Mouse (Mus musculus) spleen, adult 2 months (tissue): ENCODE data around the gene Rsph10b. TPM values are rescaled to one million over a fixed set of nuclear protein-coding genes. Genes with fewer than 3 reads are reported as not detected.

Source experiments
- DNase-seq, 2 experiments: peaks; one replicate each; pipeline versions ENCODE4 v3.0.0 to v3.0.0-alpha.2; 2012 to 2021; ENCODE audit warnings: low spot score in 2 of 2, low read depth in 1 of 2
- H3K27ac ChIP-seq: fragments of 200-500 bp; 2 replicates; pipeline ENCODE4 v1.5.1; 2012; ENCODE audit warnings: low read length, inconsistent platforms; ENCODE audit not compliant: insufficient read depth
- H3K27me3 ChIP-seq: fragments of 200-500 bp; 2 replicates; pipeline ENCODE4 v1.6.1; 2012; ENCODE audit warnings: mild to moderate bottlenecking, moderate library complexity, low read length, inconsistent platforms; ENCODE audit not compliant: control insufficient read depth, insufficient read depth
- H3K36me3 ChIP-seq: fragments of 200-500 bp; 2 replicates; pipeline ENCODE4 v1.6.1; 2012; ENCODE audit warnings: mild to moderate bottlenecking, low read length, inconsistent platforms; ENCODE audit not compliant: control insufficient read depth, insufficient read depth
- H3K4me1 ChIP-seq: fragments of 200-500 bp; 2 replicates; pipeline ENCODE4 v1.6.1; 2011; ENCODE audit warnings: inconsistent platforms; ENCODE audit not compliant: control insufficient read depth, insufficient read depth, insufficient read length
- H3K4me3 ChIP-seq: fragments of 200-500 bp; 2 replicates; pipeline ENCODE4 v1.5.1; 2011; ENCODE audit warnings: mild to moderate bottlenecking, inconsistent platforms; ENCODE audit not compliant: insufficient read depth, insufficient read length; ENCODE audit errors: extremely low read depth
- CTCF ChIP-seq: fragments of 200-500 bp; IDR thresholded peaks from 2 replicates; pipeline ENCODE4 v1.5.1; 2011; ENCODE audit warnings: mild to moderate bottlenecking, inconsistent platforms; ENCODE audit not compliant: insufficient read depth, insufficient read length, insufficient replicate concordance; ENCODE audit errors: extremely low read depth
- POLR2A ChIP-seq: fragments of 200-500 bp; IDR thresholded peaks from 2 replicates; pipeline ENCODE4 v1.6.1; 2011; ENCODE audit warnings: low read depth, low read length, inconsistent platforms
- WGBS: fragments of 180-500 bp; shearing (Covaris S2); methylation state at CpG from one replicate; pipeline ENCODE4 v1.1.7; 2018; 5-methylcytosine and 5-hydroxymethylcytosine counted together
- polyA plus RNA-seq: library from polyadenylated mRNA; depleted of rRNA; stranded (reverse); fragments of >200 nt; gene quantifications from 2 replicates; pipeline ENCODE4 v1.2.3, GENCODE M21; 2012

Rsph10b gene
- polyA plus RNA-seq, 1 experiment, result 0.49 TPM

DNA sequence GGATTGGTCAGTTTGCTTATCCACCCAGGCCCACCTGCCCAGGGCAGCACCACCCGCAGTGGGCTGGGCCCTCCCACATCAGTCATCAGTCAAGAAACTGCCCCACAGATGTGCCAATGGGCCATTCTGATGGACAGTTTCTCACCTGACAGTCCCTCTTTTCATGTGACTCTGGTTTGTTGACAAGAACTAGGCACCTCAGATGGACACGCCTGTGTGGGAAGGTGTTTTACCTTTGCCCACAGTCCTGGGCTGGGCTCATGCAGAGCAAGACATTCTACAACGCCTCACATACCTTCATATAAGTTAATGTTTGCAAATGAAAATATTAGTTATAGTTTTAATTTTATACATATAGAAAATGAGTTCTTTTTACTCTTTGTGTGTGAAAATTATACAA is 14.7 kb upstream of the Rsph10b start:
- H3K27me3 ChIP-seq, result no peaks in the 10 kb centered on the region
- no peak for DNase-seq
- WGBS, result 98% methylated on average over 3 of the region's 3 CpGs
- no peak overlapping the region for H3K27ac ChIP-seq
- H3K36me3 ChIP-seq, result peaks cover 28% of the 10 kb centered on the region
- no peak overlapping the region for H3K4me3 ChIP-seq
- TF ChIP-seq POLR2A, result no peak
- no peak for TF ChIP-seq CTCF
- H3K4me1 ChIP-seq, result no peaks in the 10 kb centered on the region

DNA sequence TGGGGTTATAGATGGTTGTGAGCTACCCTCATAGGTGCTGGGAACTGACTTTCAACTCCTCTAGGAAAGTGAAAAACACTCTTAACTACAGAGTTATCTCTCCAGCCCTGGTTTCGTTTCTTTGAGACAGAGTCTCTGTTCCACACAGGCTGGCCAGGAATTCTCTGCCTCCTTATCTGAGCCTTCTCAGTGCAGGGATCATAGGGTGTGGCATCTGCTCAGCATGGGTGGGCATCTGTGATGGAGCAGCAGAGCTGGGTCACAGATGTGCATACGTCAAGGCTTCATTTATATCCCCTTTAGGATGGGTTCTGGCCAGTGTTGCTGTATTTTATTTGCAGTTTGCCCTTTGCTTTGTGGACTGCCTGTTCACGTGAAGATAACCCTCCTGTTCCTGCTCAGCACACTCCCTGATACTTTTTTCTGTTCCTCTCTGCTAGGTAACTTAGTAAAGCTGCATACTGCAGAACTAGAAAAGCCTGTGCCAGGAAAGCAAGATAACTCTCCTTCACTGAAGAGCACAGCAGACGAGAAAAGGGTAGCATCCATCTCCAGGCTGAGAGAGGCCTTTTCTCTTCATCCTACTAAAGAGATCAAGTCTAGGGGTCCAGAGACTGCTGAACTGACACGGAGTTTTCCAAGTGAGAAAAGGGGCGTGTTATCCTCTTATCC is 7.9 kb upstream of the Rsph10b start:
- TF ChIP-seq CTCF, result no peak
- TF ChIP-seq POLR2A, result no peak
- DNase-seq, result no peak
- H3K4me3 ChIP-seq, result no peak overlapping the region
- H3K4me1 ChIP-seq, result no peaks in the 10 kb centered on the region
- H3K36me3 ChIP-seq, result peaks cover 41% of the 10 kb centered on the region
- 89% methylated on average over 6 of the region's 6 CpGs for WGBS
- no peaks in the 10 kb centered on the region for H3K27me3 ChIP-seq
- H3K27ac ChIP-seq, result no peak overlapping the region

DNA sequence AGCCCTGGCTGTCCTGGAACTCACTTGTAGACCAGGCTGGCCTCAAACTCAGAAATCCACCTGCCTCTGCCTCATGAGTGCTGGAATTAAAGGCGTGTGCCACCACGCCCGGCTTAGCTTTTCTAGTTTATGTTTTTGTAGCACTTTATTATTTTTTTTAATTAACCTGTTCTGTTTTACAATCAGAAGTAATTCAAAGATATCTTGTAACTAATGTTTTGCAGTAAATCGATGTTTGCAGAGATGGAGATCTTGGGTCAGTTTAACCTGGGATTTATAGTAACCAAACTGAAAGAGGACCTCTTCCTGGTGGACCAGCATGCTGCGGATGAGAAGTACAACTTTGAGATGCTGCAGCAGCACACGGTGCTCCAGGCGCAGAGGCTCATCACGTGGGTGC is 5.0 kb upstream of the Rsph10b start, which contains the start of gene Gm42421:
Gene Gm42421 (plus strand): TSS at position 301 of the 400 bp plus-strand sequence.
- Histone ChIP-seq H3K27me3 (no peaks in the 10 kb centered on the region), H3K36me3 (peaks cover 43% of the 10 kb centered on the region), H3K27ac (no peak within 1 kb of the TSS), H3K4me1 (no peaks in the 10 kb centered on the region), H3K4me3 (no peak within 1 kb of the TSS)
- 96% methylated on average over 8 of the region's 8 CpGs for WGBS
- TF ChIP-seq POLR2A, result no peak
- TF ChIP-seq CTCF, result no peak
- DNase-seq, result no peak

DNA sequence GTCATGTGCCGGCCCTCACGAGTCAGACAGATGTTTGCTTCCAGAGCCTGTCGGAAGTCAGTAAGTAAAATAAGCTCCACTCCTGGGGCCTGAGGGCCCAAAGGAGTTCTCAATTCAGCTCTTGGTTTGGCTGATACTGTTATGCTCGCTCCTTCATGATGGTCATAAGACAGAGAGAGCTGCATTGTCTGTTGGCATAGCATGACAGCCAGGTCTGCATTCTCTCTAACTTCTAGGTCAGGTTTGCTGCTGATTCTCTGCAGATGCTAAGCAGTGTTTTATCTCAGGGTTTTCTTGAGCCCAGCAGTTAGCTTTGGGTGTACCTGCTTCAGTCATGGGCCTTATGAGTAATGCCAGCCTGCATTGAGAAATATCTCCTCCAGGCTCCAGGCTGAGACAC is 3.5 kb upstream of the Rsph10b start:
- 98% methylated on average over 4 of the region's 4 CpGs for WGBS
- DNase-seq, result no peak
- no peaks in the 10 kb centered on the region for H3K27me3 ChIP-seq
- TF ChIP-seq POLR2A (no peak), CTCF (no peak)
- H3K4me1 ChIP-seq, result no peaks in the 10 kb centered on the region
- peaks cover 38% of the 10 kb centered on the region for H3K36me3 ChIP-seq
- H3K27ac ChIP-seq, result no peak overlapping the region
- no peak overlapping the region for H3K4me3 ChIP-seq

DNA sequence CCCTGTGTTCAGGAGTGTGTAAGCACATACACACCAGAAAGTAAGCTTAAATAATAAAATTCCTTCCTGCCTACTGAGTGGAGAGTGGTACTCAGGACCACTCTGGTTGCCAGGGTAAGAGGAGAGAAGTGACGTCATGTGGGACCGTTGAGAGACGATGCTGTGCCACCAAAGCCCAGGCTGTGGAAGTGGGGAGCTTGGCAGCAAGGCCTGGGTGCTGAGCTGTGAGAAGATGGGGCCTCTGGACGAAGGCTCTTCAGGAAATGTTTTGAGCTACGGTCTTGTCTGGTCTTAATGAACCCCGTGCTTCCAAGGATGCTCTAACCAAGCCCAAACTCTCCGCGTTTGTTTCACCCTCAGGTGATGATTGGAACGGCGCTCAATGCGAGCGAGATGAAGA is 2.2 kb upstream of the Rsph10b start:
- H3K27ac ChIP-seq, result no peak overlapping the region
- TF ChIP-seq CTCF (no peak), POLR2A (no peak)
- DNase-seq, result no peak
- no peaks in the 10 kb centered on the region for H3K27me3 ChIP-seq
- 97% methylated on average over 12 of the region's 12 CpGs for WGBS
- H3K36me3 ChIP-seq, result peaks cover 29% of the 10 kb centered on the region
- H3K4me1 ChIP-seq, result no peaks in the 10 kb centered on the region
- no peak overlapping the region for H3K4me3 ChIP-seq

DNA sequence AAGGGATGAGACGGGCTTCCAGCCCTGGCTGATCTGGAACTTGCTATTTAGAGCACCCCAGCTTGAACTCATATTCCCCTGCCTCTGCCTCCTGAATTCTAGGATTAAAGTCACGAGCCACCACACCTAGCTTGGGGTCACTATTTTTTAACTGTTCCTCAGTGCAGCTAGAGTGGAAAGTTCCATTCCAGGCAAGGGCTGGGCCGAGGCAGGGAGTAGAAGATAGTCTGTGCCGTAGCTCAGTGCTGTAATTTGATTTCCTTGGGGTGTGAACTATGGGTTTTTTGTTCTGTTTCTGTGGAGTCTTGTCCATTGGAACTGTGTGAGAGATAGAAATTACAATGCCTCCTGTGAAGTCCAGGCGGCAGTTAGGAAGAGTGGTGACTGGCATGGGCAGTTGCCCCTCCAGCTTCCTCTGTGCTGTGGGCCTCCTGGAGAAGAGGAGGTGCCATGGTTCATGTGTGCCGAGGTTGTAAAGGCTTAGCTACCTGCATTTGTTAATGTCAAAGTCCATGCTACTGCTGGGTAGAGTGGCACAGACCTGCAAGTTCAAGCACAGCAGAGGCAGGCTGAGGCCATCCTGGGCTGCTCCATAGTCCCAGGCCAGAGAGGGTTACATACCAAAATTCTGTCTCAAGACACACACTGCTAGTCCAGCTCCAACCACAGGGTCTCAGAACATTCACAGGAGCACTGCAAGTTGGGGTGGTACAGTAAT is 813 bp upstream of the Rsph10b start:
- no peak overlapping the region for H3K4me3 ChIP-seq
- no peaks in the 10 kb centered on the region for H3K4me1 ChIP-seq
- TF ChIP-seq POLR2A, result no peak
- no peak for TF ChIP-seq CTCF
- H3K27me3 ChIP-seq, result no peaks in the 10 kb centered on the region
- H3K36me3 ChIP-seq, result peaks cover 21% of the 10 kb centered on the region
- no peak overlapping the region for H3K27ac ChIP-seq
- DNase-seq, result no peak
- 94% methylated on average over 6 of the region's 6 CpGs for WGBS

DNA sequence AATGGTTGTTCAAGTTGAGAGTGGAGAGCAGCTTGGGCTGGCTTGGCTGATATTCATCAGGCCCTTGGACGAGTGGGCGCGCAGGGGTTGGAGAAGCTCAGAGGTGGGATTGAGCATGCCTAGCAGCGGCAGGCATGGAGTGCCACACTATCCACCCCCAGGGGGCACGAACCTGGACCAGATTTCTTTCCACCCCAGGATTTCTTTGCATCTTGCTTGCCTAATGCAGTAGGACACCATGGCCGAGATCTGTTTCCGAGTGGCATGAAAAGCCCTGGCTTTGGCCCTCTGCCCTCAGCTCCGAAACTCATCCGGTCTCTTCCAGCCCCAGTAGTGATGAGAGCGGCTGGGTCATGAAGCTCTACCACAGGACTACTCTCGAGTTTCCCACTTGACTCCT is 579 bp downstream of the Rsph10b start:
- Histone ChIP-seq H3K27me3 (no peaks in the 10 kb centered on the region), H3K36me3 (peaks cover 19% of the 10 kb centered on the region), H3K4me3 (no peak overlapping the region), H3K27ac (no peak overlapping the region), H3K4me1 (no peaks in the 10 kb centered on the region)
- TF ChIP-seq CTCF, result no peak
- no peak for TF ChIP-seq POLR2A
- no peak for DNase-seq
- 95% methylated on average over 11 of the region's 11 CpGs for WGBS
